Mouse (Mus musculus) brain, embryonic 14.5 days (tissue): ENCODE measurements around the gene Irgq.
A peak's percentile ranks its signal among the peaks of the same experiment; 100 is the strongest.

Experiments
- CTCF ChIP-seq: fragments of 200-500 bp; IDR thresholded peaks from 2 replicates; pipeline ENCODE4 v1.5.1; 2012; ENCODE audit warnings: inconsistent platforms, mild to moderate bottlenecking, moderate library complexity, borderline replicate concordance; ENCODE audit not compliant: insufficient read depth, insufficient read length; ENCODE audit errors: extremely low read depth
- POLR2A ChIP-seq: fragments of 200-500 bp; IDR thresholded peaks from 2 replicates; pipeline ENCODE4 v1.6.1; 2012; ENCODE audit warnings: mild to moderate bottlenecking, inconsistent platforms, borderline replicate concordance; ENCODE audit not compliant: poor library complexity, insufficient read depth, insufficient read length, severe bottlenecking; ENCODE audit errors: extremely low read depth

GRCm38 (mm10) chr7:24481474-24482207 lies 48.8 kb upstream of the Irgq start, which contains the start of gene Cadm4:
- TF ChIP-seq POLR2A (peak; percentile 82), CTCF (no peak)
